Mouse (Mus musculus) MEL (cell line): Measurements from ENCODE around the gene She.

ENCODE experiments used
- CTCF ChIP-seq, 3 experiments: IDR thresholded peaks in 2 of 3; conservative IDR thresholded peaks in 1 of 3; 2 replicates each; pipeline ENCODE4 v1.5.1; 2011 to 2012; ENCODE audit warnings: low read length in 3 of 3, low read depth in 2 of 3, mild to moderate bottlenecking in 2 of 3, improper control_type of control experiment in 1 of 3, inconsistent platforms in 1 of 3, mixed read lengths in 1 of 3, moderate library complexity in 1 of 3; ENCODE audit not compliant: control insufficient read depth in 1 of 3, insufficient read depth in 1 of 3, poor library complexity in 1 of 3, severe bottlenecking in 1 of 3
- EP300 ChIP-seq, 2 experiments: IDR thresholded peaks; 2 replicates each; pipeline ENCODE4 v1.6.1; 2011; ENCODE audit warnings: improper control_type of control experiment in 2 of 2, low read length in 2 of 2, low read depth in 1 of 2, mild to moderate bottlenecking in 1 of 2
- ETS1 ChIP-seq: IDR thresholded peaks from 2 replicates; pipeline ENCODE4 v1.6.1; 2012; ENCODE audit warnings: low read depth, mild to moderate bottlenecking, inconsistent platforms, low read length, improper control_type of control experiment, moderate library complexity
- GATA1 ChIP-seq: IDR thresholded peaks from 2 replicates; pipeline ENCODE4 v1.6.1; 2011; ENCODE audit warnings: low read depth, low read length, improper control_type of control experiment
- MAFK ChIP-seq: IDR thresholded peaks from 2 replicates; pipeline ENCODE4 v1.6.1; 2011; ENCODE audit warnings: low read depth, mild to moderate bottlenecking, low read length, improper control_type of control experiment, borderline replicate concordance
- MAX ChIP-seq: IDR thresholded peaks from 2 replicates; pipeline ENCODE4 v1.6.1; 2011; ENCODE audit warnings: low read length, improper control_type of control experiment
- POLR2A ChIP-seq, 2 experiments: IDR thresholded peaks; 2 replicates each; pipeline ENCODE4 v1.6.1; 2011 to 2012; ENCODE audit warnings: low read length in 2 of 2, mild to moderate bottlenecking in 2 of 2, control low read depth in 1 of 2, improper control_type of control experiment in 1 of 2, low read depth in 1 of 2, moderate library complexity in 1 of 2; ENCODE audit not compliant: control insufficient read depth in 1 of 2, insufficient read depth in 1 of 2, poor library complexity in 1 of 2
- POLR2AphosphoS2 ChIP-seq: IDR thresholded peaks from 2 replicates; pipeline ENCODE4 v1.6.1; 2011; ENCODE audit warnings: low read length, improper control_type of control experiment
- RCOR1 ChIP-seq: IDR thresholded peaks from 2 replicates; pipeline ENCODE4 v1.6.1; 2012; ENCODE audit warnings: low read depth, mild to moderate bottlenecking, inconsistent platforms, low read length, improper control_type of control experiment
- TBP ChIP-seq: IDR thresholded peaks from 2 replicates; pipeline ENCODE4 v1.8.0; 2011; ENCODE audit warnings: low read depth, low read length, improper control_type of control experiment
- USF1 ChIP-seq: IDR thresholded peaks from 2 replicates; pipeline ENCODE4 v1.6.1; 2014; ENCODE audit warnings: low read depth, mild to moderate bottlenecking, inconsistent platforms, low read length, improper control_type of control experiment, moderate library complexity

GRCm38 (mm10) chr3:89835362-89835761 lies 4.2 kb downstream of the She start:
- no peak for TF ChIP-seq POLR2A (IDR thresholded peaks at IDR 0.05; ENCODE audit: control insufficient read depth in 1 of 2, insufficient read depth in 1 of 2, low read depth in 1 of 2, low read length in 2 of 2, poor library complexity in 1 of 2)
- TF ChIP-seq ETS1 = no peak
- no peak for TF ChIP-seq EP300 (IDR thresholded peaks at IDR 0.05; ENCODE audit: low read depth in 1 of 2, low read length in 2 of 2)
- no peak for TF ChIP-seq RCOR1
- no peak for TF ChIP-seq CTCF (IDR thresholded peaks at IDR 0.05 in 2 of 3, conservative IDR thresholded peaks at IDR 0.05 in 1 of 3; ENCODE audit: control insufficient read depth in 1 of 3, insufficient read depth in 1 of 3, low read depth in 2 of 3, low read length in 3 of 3, poor library complexity in 1 of 3, severe bottlenecking in 1 of 3)
- TF ChIP-seq GATA1 = no peak
- no peak for TF ChIP-seq POLR2AphosphoS2
- TF ChIP-seq MAFK = no peak
- TF ChIP-seq TBP = no peak
- no peak for TF ChIP-seq MAX
- TF ChIP-seq USF1 = no peak
